Mouse (Mus musculus): ENCODE data around the gene Chd3. TPM values are rescaled to one million over a fixed set of nuclear protein-coding genes. Genes with fewer than 3 reads are reported as not detected.

The Chd3 gene
- polyA plus RNA-seq, 1 experiment from 2014 or later = 2.6 TPM

- Histone ChIP-seq H3K9me3 (replicated peaks) (no peaks in the 10 kb centered on the region), H3K4me1 (replicated peaks) (peaks cover 88% of the 10 kb centered on the region), H3K36me3 (peaks cover 19% of the 10 kb centered on the region), H3K27ac (peak overlapping the region; percentile 93), H3K27me3 (peaks cover 8% of the 10 kb centered on the region), H3K4me3 (replicated peaks) (peak overlapping the region; percentile 79), H3K4me2 (peak overlapping the region; percentile 100), H3K9ac (peak overlapping the region; percentile 86)
- DNase-seq (peak; percentile 70), ATAC-seq (ENCODE audit: low read depth) (peak; percentile 29)
- WGBS (ENCODE audit: insufficient replicate concordance) = 2% methylated on average over 39 of the region's 39 CpGs
Observed at GRCm38 (mm10) chr11:69411538-69412203, 42.5 kb upstream of the Chd3 start.

- WGBS (ENCODE audit: insufficient replicate concordance) = 0% methylated on average over 26 of the region's 26 CpGs
- peak overlapping the region; percentile 79 for H3K4me3 ChIP-seq (replicated peaks)
Observed at GRCm38 (mm10) chr11:69411073-69411535, 41.9 kb upstream of the Chd3 start.

GRCm38 (mm10) chr11:69410310-69411072, 41.3 kb upstream of the Chd3 start:
- ATAC-seq (ENCODE audit: low read depth) (peak; percentile 3), DNase-seq (no peak)
- WGBS (ENCODE audit: insufficient replicate concordance) = 0% methylated on average over 41 of the region's 41 CpGs
- Histone ChIP-seq H3K36me3 (peaks cover 31% of the 10 kb centered on the region), H3K4me2 (peak overlapping the region; percentile 100), H3K4me1 (replicated peaks) (peaks cover 81% of the 10 kb centered on the region), H3K9me3 (replicated peaks) (no peaks in the 10 kb centered on the region), H3K27me3 (0 out of 2 replicates have a peak, but pooled peaks cover 4% of the 10 kb centered on the region), H3K9ac (peak overlapping the region; percentile 86), H3K27ac (peak overlapping the region; percentile 93), H3K4me3 (replicated peaks) (peak overlapping the region; percentile 79)

More at GRCm38 (mm10) chr11:69411073-69411535, 41.9 kb upstream of the Chd3 start:
- peak overlapping the region; percentile 100 for H3K4me2 ChIP-seq
- H3K27me3 ChIP-seq = 0 out of 2 replicates have a peak, but pooled peaks cover 6% of the 10 kb centered on the region
- peaks cover 85% of the 10 kb centered on the region for H3K4me1 ChIP-seq (replicated peaks)
- no peaks in the 10 kb centered on the region for H3K9me3 ChIP-seq (replicated peaks)
- DNase-seq (peak; percentile 89), ATAC-seq (ENCODE audit: low read depth) (peak; percentile 27)
- H3K36me3 ChIP-seq = peaks cover 24% of the 10 kb centered on the region
- peak overlapping the region; percentile 86 for H3K9ac ChIP-seq
- H3K27ac ChIP-seq = peak overlapping the region; percentile 93

GRCm38 (mm10) chr11:69410045-69410309, 40.8 kb upstream of the Chd3 start:
- Histone ChIP-seq H3K9me3 (replicated peaks) (no peaks in the 10 kb centered on the region), H3K4me2 (peak overlapping the region; percentile 100), H3K4me1 (replicated peaks) (peaks cover 75% of the 10 kb centered on the region), H3K4me3 (replicated peaks) (peak overlapping the region; percentile 79), H3K27me3 (no peaks in the 10 kb centered on the region), H3K9ac (peak overlapping the region; percentile 86), H3K27ac (peak overlapping the region; percentile 93), H3K36me3 (peaks cover 36% of the 10 kb centered on the region)
- DNase-seq (no peak), ATAC-seq (ENCODE audit: low read depth) (no peak)
- under 1% methylated on average over 18 of the region's 18 CpGs for WGBS (ENCODE audit: insufficient replicate concordance)

GRCm38 (mm10) chr11:69409378-69410044, 40.3 kb upstream of the Chd3 start:
- whole genome bisulfite sequencing (ENCODE audit: insufficient replicate concordance) = 2% methylated on average over 46 of the region's 46 CpGs
- H3K4me1 ChIP-seq (replicated peaks) = peaks cover 71% of the 10 kb centered on the region
- H3K36me3 ChIP-seq = peaks cover 40% of the 10 kb centered on the region

GRCm38 (mm10) chr11:69408541-69409377, 39.6 kb upstream of the Chd3 start:
- Histone ChIP-seq H3K4me2 (peak overlapping the region; percentile 100), H3K4me1 (replicated peaks) (peaks cover 63% of the 10 kb centered on the region), H3K9me3 (replicated peaks) (no peaks in the 10 kb centered on the region), H3K36me3 (peaks cover 48% of the 10 kb centered on the region), H3K4me3 (replicated peaks) (peak overlapping the region; percentile 79), H3K9ac (peak overlapping the region; percentile 86), H3K27ac (peak overlapping the region; percentile 93), H3K27me3 (no peaks in the 10 kb centered on the region)
- ATAC-seq (ENCODE audit: low read depth) (peak; percentile 84), DNase-seq (peak; percentile 83)
- under 1% methylated on average over 33 of the region's 33 CpGs for WGBS (ENCODE audit: insufficient replicate concordance)

More at GRCm38 (mm10) chr11:69409378-69410044, 40.3 kb upstream of the Chd3 start:
- Histone ChIP-seq H3K4me3 (replicated peaks) (peak overlapping the region; percentile 79), H3K27me3 (no peaks in the 10 kb centered on the region), H3K4me2 (peak overlapping the region; percentile 100), H3K9me3 (replicated peaks) (no peaks in the 10 kb centered on the region), H3K27ac (peak overlapping the region; percentile 93), H3K9ac (peak overlapping the region; percentile 86)
- ATAC-seq (ENCODE audit: low read depth) = peak; percentile 12
- peak; percentile 75 for DNase-seq

GRCm38 (mm10) chr11:69407724-69408004, 38.5 kb upstream of the Chd3 start:
- Histone ChIP-seq H3K9me3 (replicated peaks) (no peaks in the 10 kb centered on the region), H3K36me3 (peaks cover 51% of the 10 kb centered on the region)

GRCm38 (mm10) chr11:69406867-69407723, 37.9 kb upstream of the Chd3 start:
- peaks cover 47% of the 10 kb centered on the region for H3K4me1 ChIP-seq (replicated peaks)
- ATAC-seq (ENCODE audit: low read depth) = no peak
- H3K9me3 ChIP-seq (replicated peaks) = no peaks in the 10 kb centered on the region
- H3K9ac ChIP-seq = 0 out of 2 replicates have a peak overlapping the region, but pooled peaks have one; percentile 27
- no peak overlapping the region for H3K4me3 ChIP-seq (replicated peaks)
- H3K36me3 ChIP-seq = peaks cover 54% of the 10 kb centered on the region
- DNase-seq = no peak
- no peak overlapping the region for H3K27ac ChIP-seq
- WGBS (ENCODE audit: insufficient replicate concordance) = 78% methylated on average over 16 of the region's 16 CpGs
- no peaks in the 10 kb centered on the region for H3K27me3 ChIP-seq
- peak overlapping the region; percentile 100; the same call in 1 of the 2 replicates for H3K4me2 ChIP-seq

More at GRCm38 (mm10) chr11:69407724-69408004, 38.5 kb upstream of the Chd3 start:
- DNase-seq = no peak
- H3K4me1 ChIP-seq (replicated peaks) = peaks cover 52% of the 10 kb centered on the region
- H3K4me3 ChIP-seq (replicated peaks) = peak overlapping the region; percentile 79
- H3K9ac ChIP-seq = peak overlapping the region; percentile 86
- no peak for ATAC-seq (ENCODE audit: low read depth)
- WGBS (ENCODE audit: insufficient replicate concordance) = 77% methylated on average over 4 of the region's 4 CpGs
- H3K4me2 ChIP-seq = peak overlapping the region; percentile 100
- H3K27ac ChIP-seq = no peak overlapping the region
- H3K27me3 ChIP-seq = no peaks in the 10 kb centered on the region

GRCm38 (mm10) chr11:69406282-69406681, 37.1 kb upstream of the Chd3 start:
- Histone ChIP-seq H3K27ac (no peak overlapping the region), H3K4me3 (replicated peaks) (no peak overlapping the region), H3K4me1 (replicated peaks) (peaks cover 43% of the 10 kb centered on the region), H3K27me3 (no peaks in the 10 kb centered on the region), H3K9me3 (replicated peaks) (no peaks in the 10 kb centered on the region), H3K9ac (no peak overlapping the region), H3K36me3 (peaks cover 62% of the 10 kb centered on the region), H3K4me2 (no peak overlapping the region)
- WGBS (ENCODE audit: insufficient replicate concordance) = 89% methylated on average over 19 of the region's 19 CpGs
- no peak for ATAC-seq (ENCODE audit: low read depth)
- no peak for DNase-seq

Data from liver, embryonic 13.5 days (tissue).